Mouse (Mus musculus): ENCODE measurements around the gene Actn4.
A peak's percentile ranks its signal among the peaks of the same experiment; 100 is the strongest.

The Actn4 gene

DNA sequence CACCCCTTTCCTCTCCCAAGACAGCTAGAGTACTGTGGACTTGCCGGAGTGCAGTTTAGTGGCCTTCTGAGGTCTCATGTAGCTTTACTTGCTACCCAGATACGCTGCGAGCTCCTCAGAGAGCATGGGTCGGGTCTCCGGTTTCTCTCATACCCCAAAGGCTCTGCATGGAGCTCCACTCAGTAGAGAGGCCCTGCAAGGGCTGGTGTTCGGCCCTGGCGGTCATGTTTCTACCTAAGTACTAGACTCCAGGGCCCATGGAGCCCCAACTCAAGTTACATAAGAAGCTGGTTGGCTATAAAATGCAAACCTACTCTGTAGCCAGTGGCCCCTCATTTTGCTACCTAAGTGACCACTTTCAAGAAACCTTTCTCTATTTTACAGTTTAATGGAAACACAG, 13.4 kb downstream of the Actn4 start:
- no peak for DNase-seq

DNA sequence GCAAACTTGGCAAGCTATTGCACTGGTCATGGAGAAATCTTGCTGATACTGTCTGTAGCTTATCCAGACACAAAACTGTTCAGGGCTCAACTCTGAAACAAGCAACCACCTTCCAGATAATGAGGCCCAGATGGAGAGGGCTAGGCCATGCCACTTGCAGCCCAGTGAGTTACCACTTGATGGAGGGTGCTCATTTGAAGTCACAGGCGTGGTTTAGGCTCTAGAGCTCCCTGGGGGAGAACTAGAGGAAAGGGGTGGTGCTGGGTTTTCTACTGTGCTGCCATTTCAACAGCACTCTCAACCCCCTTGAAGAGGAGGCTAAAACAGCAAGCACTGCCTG, 15.9 kb downstream of the Actn4 start:
- no peak for DNase-seq

DNA sequence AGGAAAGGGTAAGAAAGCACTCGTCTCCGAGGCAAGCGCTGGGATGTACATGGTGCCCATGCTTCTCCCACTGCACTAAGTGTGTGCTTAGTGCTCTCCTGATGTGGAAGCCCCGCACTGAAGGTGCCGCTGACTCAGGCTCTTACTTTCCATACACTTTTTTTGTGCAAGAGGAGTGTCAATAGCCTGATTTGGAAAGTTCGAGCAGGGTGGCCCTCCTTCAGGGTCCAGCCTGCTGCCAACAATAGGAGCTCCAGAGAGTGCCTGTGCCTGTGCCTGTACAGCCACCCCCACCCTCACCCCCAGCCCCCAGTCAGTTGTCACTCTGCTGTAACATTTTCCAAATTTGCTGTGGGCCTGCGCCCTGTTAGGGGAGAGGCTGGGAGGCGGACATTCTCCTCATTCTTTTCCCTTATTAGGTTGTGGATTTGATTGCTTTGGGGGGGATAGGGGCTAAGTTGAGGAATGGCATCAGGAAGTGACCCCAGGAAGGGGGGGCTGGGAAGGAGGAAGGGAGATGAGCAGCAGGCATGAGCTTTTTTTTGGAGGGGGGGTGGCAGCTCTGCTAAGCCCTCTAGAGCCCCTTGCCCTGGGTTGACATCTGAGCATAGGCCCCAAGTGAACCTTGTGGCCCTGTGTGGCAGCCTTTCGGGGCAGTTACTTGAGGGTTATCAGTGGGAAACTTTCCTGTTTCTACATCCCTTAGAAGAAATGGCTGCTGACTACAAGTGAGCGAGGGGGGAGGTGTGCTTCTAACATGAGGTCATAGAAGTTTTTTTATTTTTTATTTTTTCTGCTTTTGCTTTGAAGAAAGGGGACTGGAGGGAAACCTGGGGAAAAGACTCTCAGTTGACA, 16.5 kb downstream of the Actn4 start:
- DNase-seq, result no peak

DNA sequence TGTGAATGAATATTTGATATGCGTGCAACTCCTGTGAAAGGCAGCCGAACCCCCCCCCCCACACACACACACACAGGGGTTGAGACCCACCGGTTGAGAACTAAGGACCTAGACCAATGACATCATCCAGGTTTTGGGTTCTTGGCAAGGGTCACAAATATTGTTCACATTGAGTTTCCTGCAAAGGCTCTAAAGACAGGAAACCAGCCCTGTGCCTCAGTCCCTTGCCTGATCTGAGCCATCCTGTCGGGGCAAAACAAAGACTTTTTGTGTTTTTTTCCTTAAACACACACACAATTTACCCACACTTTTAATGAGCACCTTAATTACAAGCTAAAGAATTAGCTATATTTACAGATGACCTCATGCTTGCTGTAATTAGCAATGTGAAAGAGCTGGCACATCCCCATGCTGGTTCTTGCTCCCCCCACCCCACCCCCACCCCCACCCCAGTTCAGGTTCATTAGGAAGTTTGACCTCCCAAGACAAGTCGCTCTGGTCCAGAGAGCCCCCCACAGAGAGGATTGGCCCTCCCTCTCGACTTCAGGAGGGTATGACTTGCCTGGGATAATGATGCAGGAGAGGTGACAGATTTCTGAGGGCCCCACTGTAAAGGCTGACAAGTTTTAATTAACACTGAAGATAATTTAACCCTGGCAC, 17.3 kb downstream of the Actn4 start:
- DNase-seq, result no peak

DNA sequence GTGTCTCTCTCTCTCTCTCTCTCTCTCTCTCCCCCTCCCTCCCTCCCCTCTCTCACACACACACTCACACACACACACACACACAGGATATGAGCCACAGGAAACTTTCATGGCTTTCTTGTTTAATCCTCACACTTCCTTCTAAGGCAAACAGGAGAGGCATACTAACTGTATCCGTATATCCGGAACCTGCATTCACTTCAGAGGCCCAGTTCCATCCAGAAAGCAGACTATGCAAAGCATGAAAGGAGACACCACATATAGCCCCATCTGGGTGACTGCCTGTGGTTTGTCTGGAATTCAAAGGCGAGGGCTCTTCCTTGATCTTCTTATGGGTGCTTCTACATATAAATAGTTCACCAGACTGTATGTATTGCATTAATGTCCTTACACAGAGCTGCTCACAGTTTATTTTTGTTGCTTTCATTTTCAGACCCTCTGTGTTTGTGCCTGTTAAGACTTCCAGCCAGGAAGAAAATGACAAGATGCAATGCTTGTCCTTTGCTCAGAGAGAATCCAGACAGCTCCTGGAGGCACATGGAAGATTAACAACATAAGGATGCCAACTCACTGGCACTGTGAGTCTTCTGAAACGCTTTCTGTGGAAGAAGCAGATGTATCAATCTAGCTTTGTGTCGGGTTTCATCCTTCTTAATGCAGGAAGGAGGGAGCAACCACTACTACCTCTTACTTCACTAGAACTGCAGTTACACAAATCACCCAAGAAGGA, 18.5 kb downstream of the Actn4 start:
- no peak for DNase-seq

DNA sequence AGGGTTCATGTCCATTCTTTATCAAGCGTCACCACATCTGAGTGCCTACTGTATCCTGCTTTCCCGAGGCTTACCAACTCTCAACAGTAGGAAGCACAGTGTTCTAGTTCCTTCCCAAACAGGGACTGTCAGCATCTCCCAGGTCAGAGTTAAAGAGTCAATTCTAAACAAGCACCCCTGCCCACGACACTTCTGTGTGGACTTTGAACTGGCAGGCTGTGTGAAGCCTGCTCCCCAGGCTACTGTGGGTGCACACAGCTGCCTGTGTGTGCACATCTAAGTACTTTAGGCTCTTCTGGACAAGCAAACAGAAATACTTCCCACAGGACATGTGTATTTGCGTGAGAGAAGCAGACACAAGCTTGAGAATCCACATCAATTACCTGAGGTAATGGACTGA, 20.6 kb downstream of the Actn4 start:
- no peak for DNase-seq

DNA sequence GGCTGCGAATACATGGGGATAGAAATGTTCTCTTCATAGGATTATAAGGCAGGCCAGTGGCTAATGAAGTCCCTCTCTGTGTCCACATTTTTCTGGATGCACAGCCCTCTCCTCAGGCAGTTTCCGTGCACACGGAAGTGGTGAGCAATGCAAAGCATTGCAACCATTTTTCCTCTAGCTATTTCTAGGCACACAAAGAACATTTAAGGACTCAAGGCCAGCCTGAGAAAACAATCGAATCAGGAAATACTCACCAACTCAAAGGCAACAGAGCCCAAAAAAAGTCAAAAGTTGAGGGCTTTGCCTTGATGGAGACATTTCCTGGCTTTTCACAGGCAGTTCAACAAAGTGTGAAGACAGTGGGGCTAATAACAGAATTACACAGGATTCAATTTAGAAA, 21.0 kb downstream of the Actn4 start:
- no peak for DNase-seq

DNA sequence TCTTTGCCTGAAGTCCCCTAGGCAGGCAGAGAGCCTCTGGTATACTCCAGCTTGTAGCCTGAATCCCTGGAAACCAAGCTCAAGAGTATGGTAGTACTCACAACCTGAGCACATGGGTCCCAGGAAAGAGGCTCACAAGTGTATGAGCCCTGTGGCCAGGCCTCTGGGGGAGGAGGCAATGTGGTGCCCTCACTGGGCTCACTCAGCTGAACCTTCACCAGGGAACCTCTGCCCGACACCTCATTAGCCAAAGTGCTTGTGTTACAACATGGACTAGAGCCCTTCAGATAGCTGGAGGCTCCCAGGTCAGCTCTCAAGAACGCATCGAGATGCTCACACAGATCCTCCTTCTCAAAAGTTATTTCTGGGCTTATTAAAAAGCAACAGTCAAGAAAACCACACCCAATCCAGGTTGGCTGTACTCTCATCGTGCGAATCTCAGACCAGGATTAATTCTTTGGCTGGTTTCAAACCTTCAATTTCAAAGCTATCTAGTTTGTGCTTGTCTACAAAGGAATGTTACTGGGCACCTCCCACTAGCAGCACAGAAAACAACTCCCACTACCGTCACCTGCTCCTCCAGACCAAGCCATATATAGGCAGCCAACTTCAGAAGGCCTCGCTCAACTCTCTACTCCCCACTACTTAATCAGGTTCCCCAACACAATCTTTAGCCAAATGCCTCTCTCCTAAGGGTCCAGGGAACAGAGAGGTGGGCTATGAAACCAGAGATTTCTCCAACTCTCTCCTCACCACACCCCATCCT, 22.5 kb downstream of the Actn4 start:
- no peak for DNase-seq

DNA sequence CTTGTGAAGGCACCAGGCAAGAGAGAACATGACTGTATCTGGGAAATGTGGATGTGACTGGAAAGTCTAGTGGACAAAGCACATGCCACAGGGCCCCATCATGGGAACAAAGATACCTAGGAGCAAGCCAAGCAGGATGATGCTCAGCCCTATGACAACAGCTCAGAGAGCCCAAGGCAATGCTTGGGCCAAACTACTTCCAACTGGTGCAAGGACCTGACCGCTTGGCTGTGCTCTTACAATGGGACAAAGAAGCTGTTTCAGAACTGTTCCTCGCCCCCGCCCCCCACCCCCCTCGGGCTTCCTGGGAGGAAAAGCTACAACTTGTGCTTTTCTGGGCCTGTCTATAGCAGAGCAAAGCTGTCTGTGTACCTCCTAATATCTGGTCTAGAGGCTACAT, 23.5 kb downstream of the Actn4 start:
- no peak for DNase-seq

DNA sequence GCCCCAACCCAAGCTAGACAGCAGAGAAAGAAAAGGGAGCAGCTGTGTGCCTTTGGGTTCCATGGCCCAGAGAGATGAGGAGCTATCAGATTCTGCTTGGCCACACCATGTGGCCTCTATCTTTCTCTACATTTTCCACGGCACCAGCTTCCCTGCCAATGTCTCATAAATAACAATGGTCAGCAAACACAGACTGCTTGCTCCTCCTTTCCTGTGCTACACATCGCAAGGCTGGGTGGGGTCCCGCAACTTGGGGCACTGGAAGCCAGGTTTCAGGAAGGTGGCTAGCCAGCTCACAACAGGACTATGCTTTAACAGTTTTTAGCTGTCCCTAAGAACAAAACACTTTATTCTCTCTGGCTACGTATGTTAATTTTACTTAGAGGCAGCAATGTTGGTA, 25.4 kb downstream of the Actn4 start:
- no peak for DNase-seq

DNA sequence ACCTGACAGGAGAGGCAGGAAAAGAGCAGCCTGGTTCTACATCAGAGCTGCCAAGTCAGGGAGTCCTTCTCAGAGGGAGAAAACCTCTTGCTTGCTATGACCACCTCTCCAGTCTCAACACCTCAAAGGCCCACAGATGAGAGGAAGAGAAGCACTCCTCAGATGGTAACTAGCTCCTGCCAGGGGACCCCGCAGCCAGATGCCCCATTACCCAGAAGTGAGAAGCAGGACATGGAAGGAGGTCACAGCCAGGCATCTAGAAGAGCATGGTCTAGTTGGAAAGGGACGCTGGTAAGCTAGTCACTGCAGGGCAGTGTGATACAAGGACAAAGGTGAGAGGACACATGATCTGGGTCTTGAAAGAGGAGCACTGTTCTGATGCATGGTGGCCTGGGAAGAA, 28.3 kb downstream of the Actn4 start:
- no peak for DNase-seq

DNA sequence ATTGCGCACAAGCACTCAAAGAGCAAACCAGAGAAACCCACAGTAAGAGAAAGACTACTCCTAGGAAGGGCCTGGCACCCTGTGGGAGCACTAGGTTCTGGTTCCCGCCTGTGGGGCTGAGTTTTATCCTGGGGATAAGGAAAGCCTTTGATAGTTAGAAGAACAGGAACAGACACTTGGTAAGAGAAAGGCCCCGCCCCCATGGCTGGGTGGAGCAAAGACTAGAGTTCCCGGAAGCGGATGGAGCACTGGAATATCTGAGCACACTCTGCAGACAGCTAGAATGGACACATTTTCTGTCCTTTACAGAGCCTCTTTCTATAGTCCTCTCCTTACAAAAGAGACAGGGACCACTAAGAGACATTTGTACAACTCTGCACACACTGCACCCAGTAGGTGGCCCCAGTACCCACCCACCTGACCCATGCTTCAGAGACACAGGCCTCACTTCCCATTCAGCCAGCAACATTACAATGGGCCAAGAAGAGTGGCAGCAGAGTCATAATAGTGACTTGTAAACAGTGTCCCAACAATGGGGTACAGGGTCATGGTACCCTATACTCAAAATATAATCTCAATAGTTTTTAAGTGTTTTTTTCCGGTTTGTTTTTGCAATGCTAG, 29.6 kb downstream of the Actn4 start:
- peak; percentile 34 for DNase-seq

DNA sequence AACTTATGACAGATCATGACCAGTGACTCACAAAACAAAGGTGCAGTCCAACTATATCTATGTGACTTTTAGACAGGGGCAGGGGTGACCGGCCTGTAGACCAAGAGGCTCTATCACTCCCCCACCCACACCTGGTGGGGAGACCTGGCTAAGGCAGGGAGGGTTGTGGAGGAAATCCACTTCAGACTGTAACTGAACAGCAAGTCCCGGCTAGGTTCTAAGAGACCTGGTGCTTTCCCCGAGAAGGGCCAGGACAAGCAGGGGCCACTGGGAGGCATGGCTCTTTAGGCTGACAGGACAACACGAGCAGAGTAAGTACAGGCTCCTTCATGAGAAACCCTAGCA, 30.5 kb downstream of the Actn4 start:
- no peak for DNase-seq

DNA sequence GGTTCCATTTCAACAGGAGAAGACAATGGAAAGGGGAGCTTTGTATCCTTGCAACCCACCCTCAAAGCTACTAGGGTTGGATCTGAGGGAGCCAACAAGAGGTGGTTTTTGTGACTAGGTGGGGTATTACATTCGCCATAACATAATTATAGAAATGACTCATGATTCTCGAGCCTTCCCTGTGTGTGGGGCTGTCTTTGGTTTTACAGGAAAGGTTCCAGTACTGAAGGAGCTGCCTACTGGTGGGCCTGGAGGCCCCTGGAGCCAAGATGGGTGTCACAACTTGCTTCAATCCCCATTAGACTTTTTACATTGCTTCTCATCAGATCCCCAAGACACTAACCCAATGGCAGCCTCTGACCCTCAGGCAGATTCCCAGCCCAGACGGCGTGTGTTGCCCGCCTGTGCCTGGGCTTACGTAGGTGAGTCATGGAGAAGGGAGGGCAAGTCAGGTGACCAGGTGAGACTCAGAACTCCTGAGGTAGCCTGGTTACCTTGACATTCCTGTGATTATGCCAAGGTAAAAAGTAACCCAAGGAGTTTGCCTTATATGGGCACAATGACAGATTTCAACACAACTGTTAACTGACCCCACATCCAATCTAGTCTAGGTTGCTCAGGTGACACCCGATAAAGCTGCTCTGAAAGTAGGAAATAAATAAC, 31.0 kb downstream of the Actn4 start:
- DNase-seq, result no peak

DNA sequence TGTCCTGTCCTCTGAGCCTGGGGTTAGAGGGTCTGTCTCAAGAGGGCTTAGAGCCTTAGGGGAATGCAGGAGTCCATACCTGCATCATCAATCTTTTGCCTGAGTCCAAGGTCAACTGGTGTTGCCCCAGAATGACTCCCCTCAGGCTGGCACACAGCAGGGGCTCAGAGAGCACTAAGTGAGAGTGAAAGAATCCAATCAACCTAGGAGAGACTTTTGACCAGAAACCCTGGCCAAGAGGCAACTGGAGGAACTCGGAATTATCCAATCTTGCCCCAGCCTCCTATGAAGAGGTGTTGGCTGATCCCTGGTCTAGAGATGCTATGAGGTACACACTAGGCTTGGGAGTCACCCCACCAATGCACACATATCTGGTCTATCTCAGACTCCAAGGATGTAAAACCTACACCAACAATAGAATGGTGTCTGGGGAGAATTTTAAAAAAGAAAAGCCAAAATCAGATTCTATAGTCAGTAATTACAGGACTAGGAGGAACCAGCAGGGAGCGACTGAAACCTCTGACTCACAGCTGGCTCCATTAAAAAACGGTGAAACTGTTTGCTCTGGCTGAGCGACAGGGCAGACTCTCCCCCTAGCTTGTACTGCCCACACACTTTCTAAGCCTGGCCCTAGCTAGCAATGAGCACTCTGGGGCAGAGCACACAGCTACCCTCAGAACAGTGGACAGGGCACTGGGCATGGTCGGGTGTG, 31.7 kb downstream of the Actn4 start:
- DNase-seq, result no peak

DNA sequence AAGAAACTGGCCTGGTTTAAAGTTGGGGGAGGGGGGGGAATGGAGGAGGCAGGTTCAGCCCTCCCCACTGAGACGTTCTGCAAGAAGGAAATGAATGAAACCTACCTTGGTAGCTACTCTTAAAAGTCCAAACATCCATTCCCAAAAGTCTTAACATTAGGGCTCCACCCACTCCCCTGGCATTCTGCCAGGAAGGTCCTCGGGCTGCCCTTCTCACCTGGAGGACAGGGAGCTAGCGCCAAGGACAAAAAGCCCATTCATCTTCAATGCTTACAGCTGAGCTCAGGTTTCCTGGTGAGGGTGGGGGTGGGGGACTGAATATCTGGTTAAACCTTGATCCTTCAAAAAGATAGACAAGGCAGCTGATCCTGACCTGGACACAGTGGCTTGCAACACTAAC, 32.8 kb downstream of the Actn4 start:
- DNase-seq, result no peak

DNA sequence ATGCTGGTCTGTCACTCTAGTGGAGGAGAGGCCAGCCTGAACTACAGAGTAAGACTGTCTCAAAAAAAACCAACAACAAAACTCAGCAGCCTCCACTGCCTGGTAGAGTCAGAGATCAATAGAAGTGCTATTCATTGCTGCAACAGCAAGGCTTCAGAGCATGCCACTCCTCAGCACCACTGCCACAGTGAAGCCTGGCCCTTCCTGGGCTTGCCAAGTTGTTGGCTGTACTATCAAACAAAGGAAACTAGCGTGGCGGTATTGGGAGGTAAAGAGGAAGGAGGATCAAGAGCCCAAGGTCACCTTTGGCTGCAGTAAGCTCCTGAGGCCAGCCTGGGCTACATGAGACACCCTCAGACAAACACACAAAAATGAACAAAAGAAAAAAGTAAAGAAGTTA, 36.0 kb downstream of the Actn4 start:
- DNase-seq, result no peak

DNA sequence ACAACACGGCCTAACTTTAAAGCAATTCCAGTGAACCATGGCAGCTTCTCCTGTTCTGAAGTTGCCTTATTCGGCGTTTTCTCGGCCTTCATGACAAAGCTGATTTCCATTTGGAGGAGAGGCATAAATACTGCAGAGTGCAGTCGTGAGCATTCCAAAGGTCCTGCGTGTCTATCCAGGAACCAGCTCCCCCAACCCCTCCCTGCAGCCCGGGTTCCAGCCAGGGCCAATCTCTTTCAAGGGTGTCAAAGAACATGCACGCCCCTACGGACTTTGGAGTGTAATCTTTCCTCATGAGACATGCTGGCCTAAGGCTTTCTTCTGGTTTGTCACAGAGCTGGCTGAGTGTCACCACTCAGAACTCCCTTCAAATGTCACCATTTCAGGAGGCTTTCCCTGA, 36.8 kb downstream of the Actn4 start:
- no peak for DNase-seq

DNA sequence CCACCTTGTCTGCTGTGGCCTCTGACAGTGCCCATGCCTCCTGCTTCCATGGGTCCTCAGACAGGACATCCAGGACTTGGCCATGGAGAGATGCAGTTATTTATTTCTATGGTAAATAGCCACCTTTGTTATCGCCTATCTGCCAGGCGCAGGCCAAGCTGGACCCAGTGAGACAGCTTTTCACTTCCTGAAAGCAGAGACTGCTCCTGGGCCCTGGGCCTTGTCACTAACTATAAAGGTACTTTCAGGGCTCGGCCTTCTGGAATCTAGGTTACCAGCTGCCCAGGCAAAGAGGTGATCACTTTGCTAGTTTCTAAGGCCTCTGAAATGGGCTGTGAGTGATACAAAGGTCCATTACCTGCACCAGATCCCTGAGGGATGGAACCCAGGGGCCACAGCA, 37.3 kb downstream of the Actn4 start:
- no peak for DNase-seq

DNA sequence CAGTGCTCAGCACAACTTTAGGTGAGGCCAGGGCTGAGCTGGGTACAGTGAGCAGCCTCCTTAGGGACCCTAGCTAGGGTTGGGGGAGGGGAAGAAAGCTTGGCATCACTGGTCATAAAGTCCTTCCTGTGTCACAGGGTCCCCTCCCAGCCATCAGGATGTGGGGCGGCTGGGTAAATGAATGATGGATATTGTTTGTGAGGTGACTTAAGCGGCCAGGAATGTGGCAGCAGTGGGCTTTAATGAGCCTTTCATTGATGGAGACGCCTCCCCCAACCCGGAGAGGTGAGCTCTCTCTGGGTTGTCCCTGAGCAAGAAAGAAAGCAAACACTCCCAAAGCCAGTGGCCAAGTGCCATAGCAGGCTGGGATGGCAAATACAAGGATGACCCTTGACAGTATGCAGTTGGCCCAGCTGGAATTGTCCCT, 38.3 kb downstream of the Actn4 start:
- no peak for DNase-seq

DNA sequence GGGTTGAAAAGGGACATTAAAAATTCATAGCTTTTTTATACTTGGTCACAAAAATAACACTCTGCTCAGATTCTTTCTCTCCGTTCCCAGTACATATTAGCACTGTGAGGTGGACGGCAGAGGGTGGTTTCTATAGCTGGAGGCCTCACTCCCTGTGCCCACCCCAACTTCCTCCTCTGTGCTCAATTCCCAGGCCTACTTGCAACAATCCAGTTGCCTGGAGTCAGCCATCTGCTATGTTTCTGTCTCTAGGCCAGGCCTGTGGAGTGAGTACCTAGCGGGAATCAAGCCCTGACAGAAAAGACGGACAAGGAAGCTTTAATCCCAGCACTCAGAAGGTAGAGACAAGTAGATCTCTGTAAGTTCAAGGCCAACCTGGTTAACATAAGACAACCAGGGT, 39.5 kb downstream of the Actn4 start:
- DNase-seq, result no peak
